Mouse (Mus musculus): Measurements from ENCODE around the gene Tango2.
"Not testable (repeated sequence)": the region's sequence is repeated elsewhere in the genome, so short reads cannot be mapped to it uniquely, and the experiment has no call there.

The Tango2 gene

DNA sequence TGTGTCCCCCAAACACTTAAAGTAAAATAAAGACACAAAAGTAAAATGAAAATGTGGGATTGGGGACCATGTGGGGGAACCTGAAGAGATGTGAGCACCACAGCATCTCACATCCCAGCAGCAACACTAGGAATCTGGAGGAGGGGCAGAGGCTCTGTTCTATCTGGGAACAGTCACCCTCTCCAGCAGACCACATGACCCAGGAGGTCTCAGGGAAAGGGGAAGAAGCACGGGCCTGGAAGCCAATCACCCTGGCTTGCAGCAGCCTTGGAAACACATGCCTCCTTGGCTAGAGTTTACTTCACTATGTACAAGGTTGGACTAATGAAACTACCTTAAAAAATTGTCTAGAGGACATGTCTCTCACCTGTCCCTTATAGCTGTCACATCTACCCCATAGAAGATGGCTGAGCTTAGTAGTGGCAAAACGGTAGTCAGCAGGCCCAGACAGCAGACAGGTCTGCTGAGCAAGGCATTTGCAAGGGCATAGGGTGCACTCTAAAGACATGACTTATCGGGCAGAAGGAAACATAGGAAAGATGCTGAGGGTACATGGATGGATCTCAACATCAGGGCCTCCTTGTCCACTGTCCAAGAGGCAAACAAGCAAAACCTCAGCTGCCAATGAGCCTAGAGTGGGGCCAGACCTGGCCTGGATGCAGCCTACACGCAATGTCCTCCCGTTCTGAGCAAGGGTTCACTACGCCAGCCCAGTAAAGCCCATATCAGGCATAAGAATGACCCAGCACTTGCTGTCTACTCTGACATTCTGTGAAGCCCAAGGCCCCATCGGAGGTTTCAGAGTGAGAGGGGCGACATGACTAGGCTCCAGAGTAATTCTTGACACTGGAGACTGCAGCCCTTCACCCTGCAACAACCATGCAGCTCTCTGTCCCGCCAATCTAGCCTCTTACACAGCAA, 5.0 kb downstream of the Tango2 start:
- DNase-seq (ENCODE audit: low spot score) = no peak

DNA sequence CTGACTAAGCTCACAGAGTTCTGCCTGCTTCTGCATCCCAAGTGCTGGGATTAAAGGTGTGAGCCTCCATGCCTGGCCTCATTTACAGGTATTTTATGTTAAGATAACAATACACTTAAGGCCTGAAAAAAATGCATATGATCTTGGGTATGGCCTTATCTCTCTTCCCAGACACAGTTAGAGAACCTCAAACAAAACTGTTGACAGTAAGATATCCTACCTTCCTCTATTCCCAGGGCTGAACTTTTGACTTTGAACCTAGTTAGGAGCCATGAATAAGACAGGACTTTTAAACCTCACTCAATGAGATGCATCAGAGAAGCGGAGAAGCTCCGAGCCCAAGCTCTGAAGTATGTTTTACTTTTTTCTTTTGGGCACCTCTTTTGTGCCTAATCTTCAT, 5.8 kb downstream of the Tango2 start:
- DNase-seq (ENCODE audit: low spot score) = no peak

- no peak for DNase-seq (ENCODE audit: low spot score)
Measured at GRCm38 (mm10) chr16:18341605-18342004, 6.3 kb downstream of the Tango2 start.

GRCm38 (mm10) chr16:18339866-18340265, 8.0 kb downstream of the Tango2 start:
- DNase-seq (ENCODE audit: low spot score) = no peak

GRCm38 (mm10) chr16:18337261-18337660, 10.6 kb downstream of the Tango2 start:
- no peak for DNase-seq (ENCODE audit: low spot score)

- DNase-seq (ENCODE audit: low spot score) = no peak
Measured at GRCm38 (mm10) chr16:18335981-18336380, 11.9 kb downstream of the Tango2 start.

DNA sequence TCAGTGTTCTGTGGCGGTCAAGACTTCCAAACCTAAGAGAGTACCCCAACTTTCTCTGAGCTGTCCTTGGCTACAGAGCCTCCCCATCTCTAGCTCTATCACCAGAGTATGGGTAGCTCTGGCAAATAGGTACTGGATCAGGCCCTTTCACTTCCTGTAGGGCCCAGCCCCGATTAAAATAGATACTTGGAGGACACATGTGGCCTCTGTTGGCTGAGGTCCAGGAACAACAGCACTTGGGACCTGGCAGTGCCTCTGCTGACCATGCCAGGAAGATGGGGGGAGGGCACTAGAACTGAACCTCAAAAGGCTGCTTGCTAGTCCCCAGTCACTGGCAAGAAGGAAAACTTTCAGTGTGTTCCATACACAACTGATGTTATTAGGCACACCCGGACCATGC, 13.9 kb downstream of the Tango2 start:
- DNase-seq (ENCODE audit: low spot score) = no peak

DNA sequence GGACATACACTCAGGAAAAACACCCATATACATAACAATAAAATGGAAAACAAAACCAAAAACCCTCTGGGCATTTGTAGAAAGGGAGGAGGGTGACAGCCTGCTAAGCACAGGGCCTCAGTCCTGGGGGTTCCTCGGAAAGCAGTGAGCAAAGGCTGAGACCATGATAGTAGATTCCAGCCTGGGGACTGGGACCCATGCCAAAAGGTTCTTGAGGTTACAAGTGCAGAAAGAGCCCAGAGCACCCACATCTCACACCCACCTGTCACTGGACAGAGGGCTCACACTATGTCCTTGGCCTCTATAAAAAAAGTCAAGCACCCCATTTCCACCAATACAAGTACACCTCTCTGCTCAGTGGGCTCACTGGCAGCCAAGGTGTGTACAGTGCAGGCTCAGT, 19.4 kb downstream of the Tango2 start:
- DNase-seq (ENCODE audit: low spot score) = no peak

DNA sequence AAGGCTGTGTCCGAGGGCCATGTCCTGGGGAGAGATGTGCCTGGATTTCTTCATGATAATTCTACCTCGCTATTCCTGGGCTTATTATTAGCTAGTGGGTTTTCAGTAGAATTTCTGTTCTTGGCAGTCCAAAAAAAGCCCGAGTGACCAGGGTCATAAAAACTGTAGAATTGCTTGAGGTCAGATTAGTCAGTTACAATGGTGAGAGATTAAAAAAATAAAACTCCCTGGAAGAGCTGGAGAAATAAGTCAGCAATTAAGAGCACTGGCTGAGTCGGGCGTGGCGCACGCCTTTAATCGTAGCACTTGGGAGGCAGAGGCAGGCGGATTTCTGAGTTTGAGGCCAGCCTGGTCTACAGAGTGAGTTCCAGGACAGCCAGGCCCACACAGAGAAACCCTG, 20.0 kb downstream of the Tango2 start:
- no peak for DNase-seq (ENCODE audit: low spot score)

- DNase-seq (ENCODE audit: low spot score) = no peak
Measured at GRCm38 (mm10) chr16:18325741-18326140, 22.2 kb downstream of the Tango2 start.

- DNase-seq (ENCODE audit: low spot score) = no peak
Measured at GRCm38 (mm10) chr16:18324031-18324430, 23.9 kb downstream of the Tango2 start.

GRCm38 (mm10) chr16:18323460-18323859, 24.4 kb downstream of the Tango2 start:
- DNase-seq (ENCODE audit: low spot score) = no peak

- DNase-seq (ENCODE audit: low spot score) = no peak
Measured at GRCm38 (mm10) chr16:18321443-18321842, 26.5 kb downstream of the Tango2 start.

DNA sequence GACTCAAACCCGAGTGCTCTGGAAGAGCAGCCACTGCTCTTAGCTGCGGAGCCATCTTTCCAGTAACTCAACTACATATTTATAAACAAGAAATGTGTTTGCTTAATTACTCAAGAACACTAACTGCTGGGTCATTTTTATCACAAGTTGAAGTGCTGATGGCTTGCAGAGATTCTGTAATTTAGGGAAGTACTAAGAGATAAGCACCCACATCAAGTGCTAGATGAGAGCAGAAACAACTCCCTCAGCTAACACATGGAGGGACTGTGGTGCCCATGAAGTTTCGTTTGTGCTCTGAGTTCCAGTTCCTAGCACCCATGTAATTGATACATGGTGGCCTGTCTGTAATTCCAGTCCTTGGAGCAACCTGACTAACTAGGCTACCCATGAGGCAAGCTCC, 28.9 kb downstream of the Tango2 start:
- no peak for DNase-seq (ENCODE audit: low spot score)

- DNase-seq (ENCODE audit: low spot score) = no peak
Measured at GRCm38 (mm10) chr16:18308159-18308558, 39.7 kb downstream of the Tango2 start.

GRCm38 (mm10) chr16:18289614-18290013, 58.3 kb downstream of the Tango2 start:
- not testable (repeated sequence) for DNase-seq (ENCODE audit: low spot score)

DNA sequence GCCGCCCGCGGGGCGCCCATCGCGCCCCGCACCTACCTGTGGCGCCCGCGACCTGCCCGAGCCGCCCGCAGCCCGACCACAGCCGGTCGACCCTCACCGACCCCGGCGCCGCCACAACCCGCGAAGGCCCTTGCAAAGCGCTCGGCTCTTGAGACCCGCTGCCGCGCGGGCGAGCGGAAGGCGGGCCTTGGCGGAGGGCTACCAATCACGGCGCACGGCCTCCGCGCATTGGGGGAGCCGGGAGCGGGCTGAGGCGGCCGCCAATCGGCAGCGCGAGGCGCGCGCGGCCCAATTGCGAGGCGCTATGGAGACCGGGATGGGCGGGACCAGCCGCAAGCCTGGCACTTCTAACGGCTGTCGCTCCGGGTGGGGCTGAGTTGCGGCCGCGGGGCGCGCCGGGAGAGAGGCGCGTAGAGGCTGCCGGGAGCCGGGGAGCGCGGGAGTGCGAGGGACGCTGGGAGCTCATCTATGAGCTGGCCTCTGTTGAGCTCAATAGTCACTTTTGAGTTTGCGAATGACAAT, 58.8 kb downstream of the Tango2 start, which contains the start of gene Dgcr8:
Dgcr8 (minus strand) TSS at position 180 of the 522 bp plus-strand sequence.
- peak; percentile 98 for DNase-seq (ENCODE audit: low spot score)

DNA sequence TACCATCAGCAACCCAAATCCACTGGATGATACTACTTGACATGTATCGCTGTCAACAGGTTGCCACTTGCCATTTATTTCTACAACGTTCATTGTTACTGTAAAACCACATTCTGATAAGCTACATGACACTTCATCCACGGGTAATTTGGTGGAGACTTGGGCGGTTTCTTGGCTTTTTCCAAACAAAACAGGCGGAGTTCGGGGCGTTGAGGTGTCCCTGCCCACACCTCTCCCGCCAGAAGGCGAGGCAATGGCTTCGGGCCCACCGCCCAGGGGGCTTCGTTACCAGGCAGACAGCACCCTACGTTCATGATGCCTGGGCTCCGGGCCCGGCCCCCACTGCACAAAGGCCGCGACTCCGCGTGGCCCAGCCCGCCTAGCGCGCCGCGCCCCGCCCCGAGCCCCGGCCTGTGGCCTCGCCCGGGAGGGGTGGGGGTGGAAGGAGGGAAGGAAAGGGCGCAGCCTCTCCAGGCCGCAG, 59.3 kb downstream of the Tango2 start:
- DNase-seq (ENCODE audit: low spot score) = no peak

DNA sequence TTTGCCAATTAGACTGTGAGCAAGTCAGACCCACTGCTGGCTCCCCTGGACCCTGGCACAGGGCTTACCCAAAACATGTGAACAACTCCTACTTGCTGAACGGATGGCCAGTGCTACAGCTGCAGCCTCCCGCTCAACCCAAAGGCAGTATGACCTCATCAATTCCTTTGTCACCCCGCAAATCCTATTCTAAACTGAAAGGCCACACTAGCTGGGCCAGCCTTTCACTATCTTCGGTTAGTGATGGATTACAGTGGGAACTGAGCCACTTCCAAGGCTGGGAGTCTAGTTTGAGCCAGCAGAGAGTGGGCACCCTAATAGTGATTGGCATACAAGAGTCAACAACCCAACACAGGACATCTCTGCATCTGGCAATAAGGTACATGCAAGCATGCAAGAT, 59.7 kb downstream of the Tango2 start:
- no peak for DNase-seq (ENCODE audit: low spot score)

DNA sequence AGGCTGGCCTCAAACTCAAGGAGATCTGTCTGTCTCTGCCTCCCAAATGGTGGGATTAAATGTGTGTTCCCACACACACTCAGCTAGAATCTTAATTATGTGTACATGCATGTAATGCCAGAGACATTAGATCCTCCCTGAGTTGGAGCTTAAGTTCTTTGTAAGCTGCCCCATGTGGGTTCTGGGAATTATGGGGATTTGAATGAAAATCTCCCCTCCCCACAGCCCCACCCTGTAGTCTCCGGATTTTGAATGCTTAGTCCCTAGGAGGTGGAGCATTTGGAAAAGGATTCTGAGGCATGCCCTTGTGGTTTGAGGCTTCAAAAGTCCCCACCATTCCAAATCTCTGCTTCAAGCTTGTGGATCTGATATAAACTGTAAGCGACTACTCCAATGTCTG, 72.7 kb downstream of the Tango2 start:
- no peak for DNase-seq (ENCODE audit: low spot score)

DNA sequence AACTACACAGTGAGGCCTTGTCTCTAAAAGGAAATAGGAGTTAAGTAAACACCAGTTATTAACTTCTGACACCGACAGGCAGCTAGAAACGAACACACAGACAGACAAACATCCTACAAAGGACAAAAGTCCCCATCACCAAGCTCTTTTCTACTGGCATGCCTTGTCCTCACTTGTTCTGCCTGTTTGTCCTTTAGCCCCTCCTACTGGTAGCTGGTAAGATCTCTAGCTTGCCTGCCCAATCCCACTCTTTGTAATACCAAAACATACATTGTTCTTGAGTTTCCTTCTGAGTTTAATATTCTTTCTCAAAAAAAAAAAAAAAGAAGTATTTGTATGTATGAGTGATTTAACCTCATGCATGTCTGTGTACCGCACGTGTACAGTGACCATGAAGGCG, 79.7 kb downstream of the Tango2 start:
- no peak for DNase-seq (ENCODE audit: low spot score)

DNA sequence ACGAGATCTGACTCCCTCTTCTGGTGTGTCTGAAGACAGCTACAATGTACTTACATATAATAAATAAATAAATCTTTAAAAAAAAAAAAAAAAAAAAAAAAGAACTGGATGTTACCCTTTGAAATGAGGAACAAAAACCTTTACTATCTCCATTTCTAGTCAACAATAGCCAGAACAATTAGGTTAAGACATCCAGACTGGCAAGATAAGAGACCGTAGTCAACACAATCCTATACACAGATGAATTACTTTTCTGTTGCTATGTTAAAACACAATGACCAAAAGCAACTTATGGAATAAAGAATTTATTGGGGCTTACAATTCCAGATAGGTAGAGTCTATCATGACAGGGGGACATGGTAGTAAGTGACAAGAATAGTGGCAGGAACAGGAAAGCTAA, 82.9 kb downstream of the Tango2 start:
- no peak for DNase-seq (ENCODE audit: low spot score)

DNA sequence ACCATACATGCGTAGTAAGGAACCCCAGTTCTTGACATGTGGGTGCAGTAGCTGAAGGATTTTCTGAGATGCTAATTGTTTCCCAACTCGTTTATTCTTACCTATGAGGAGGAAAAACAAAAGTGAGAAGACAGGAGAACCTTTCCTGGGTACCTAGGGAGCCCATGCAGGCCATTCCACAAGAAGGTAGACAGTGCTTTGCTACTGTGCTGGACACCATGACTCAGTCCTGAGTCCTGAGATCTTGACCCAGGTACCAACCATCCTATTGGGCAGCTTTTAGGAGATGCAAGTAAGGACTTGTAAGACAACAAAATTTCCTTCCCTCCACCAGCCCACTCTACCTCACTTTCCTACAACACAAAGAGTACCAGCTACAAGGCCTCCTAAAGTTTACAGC, 89.7 kb downstream of the Tango2 start, which contains the start of gene Gm49776:
Gm49776 (minus strand) TSS at position 101 of the 400 bp plus-strand sequence.
- no peak for DNase-seq (ENCODE audit: low spot score)
